Mouse (Mus musculus): ENCODE data around the gene 6030452D12Rik.
A peak's percentile ranks its signal among the peaks of the same experiment; 100 is the strongest.

GRCm38 (mm10) chr8:106510365-106510975 is 10.1 kb downstream of the 6030452D12Rik start, which contains the start of gene Cdh3:
- TF ChIP-seq ZNF384 (IDR thresholded peaks at IDR 0.05; ENCODE audit: low read depth, low read length): 0 out of 2 replicates have a peak, but pooled peaks have one; percentile 20
- TF ChIP-seq CHD2 (IDR thresholded peaks at IDR 0.05; ENCODE audit: low read depth, low read length): no peak
- no peak for TF ChIP-seq HCFC1 (IDR thresholded peaks at IDR 0.05; ENCODE audit: borderline replicate concordance, insufficient read depth, low read length)
- TF ChIP-seq MAFK (IDR thresholded peaks at IDR 0.05; ENCODE audit: insufficient read depth, low read depth, low read length): no peak

Measured in ES-E14 (cell line).